Mouse (Mus musculus) left cerebral cortex, postnatal 14 days (tissue): ENCODE measurements at regions not wholly inside any gene's neighbourhood (a gene's known extent, or its start where the extent isn't known, plus 50 kb on each side); places are given as distances from the start of the nearest gene placed in this dataset.
A peak's percentile ranks its signal among the peaks of the same experiment; 100 is the strongest.

Experiments used
- DNase-seq, 2 experiments: peaks; one replicate each; pipeline ENCODE4 v3.0.0; 2021 to 2022; ENCODE audit warnings: low spot score in 2 of 2, mixed read lengths in 1 of 2
- intact Hi-C: fragments of 180-260 bp; cut with DNase I; formaldehyde crosslinking; loops from one replicate; pipeline ENCODE4 v1.15.1; 2025

DNA sequence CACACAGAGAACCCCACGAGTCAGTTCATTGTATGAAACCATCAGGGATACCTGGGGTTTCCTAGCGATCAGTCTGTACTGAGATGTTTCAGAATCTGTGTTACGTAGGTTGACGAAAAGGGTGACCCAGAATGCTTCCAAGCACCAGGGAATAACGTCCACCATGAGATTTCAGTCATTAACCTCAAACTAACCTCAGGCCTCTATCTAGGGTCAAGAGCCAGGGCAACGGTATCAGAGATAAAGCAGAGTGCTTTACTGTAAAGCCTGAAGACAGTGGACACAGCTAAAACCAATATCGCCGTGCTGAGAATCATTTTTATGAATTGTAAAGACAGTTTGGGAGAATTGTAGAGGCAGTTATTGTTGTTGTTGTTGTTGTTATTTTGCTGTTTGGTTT lies 52.9 kb upstream of the Errfi1 start:
- intact Hi-C loops = no loop called here
- DNase-seq = no peak

DNA sequence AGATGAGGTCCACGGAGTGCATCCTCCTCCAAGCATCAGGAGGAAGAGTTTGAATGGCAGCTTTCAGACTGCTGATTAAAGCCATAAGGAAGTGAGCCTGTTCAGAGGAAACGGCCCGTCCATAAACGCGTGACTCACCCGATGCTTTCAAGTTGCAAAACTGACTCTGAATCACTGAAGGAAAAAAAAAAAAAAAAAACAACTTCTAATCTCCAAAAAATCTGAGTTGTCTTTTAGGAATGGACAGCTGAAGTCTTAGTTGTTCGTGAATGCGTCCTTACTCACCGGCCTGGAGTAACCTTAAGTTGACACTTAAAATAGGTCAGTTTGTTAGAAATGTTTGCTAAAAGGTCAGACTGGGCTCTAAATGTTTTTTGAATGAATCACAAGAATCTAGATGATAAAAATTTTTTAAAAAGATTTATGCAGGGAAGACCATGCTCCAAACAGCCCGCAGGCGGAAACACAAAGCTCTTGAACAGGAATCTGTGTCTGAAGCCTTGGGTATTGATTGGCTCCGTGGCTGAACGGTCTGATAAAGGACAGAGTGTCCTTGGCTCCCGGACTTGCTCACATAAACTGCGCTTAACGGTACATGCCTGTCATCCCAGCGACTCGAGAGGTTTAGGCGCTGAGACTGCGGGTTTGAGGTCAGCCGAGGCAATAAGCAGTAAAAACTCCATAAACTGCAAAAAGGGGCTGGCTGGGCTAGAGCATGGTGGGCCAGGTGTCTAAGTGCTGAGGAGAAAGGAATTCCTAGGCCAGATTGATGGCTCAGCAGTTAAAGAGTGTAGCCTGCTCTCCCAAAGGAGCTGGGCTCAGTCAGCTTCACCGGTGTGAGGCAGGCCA lies 53.9 kb upstream of the Errfi1 start:
- intact Hi-C loops = no loop called here
- no peak for DNase-seq

DNA sequence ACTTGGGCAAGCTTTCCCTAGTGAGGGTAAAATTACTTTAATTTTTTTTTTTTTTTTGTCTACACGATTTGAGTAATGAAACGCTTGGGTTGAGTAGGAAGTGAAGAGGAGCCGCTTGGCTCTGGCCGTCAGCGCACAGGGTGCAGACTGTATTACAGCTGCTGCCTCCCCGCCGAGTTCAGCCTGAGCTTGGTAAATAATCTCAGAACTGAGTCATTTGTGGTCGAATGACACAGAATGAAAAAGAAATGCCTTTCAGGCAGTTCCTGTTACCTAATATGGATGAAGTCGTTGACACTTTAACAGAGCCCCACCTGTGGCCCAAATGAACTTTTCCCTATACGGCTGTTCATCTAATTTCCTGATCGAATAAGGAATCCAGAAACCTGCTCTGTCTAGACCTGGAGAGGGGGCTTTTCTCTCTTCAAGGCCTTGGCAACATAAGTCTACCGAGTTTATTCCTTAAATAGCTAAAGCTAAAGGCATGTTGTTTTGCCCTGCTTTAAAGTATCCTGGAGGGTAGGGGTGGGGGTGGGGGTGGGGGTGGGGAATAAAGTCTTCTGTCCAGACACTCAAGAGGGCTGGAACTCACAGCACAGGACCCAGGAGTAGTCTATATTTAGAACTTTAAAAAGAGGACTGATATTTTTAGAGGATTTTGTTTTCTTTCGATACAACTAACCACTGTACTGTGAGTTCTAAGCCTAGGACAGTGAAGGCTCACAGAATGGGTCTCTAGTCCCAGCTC lies 54.8 kb upstream of the Errfi1 start:
- no peak for DNase-seq
- intact Hi-C loops = no loop called here

GRCm38 (mm10) chr4:150798281-150798680 lies 55.4 kb upstream of the Errfi1 start:
- intact Hi-C loops = no loop called here
- no peak for DNase-seq

GRCm38 (mm10) chr4:150797057-150797456 lies 56.7 kb upstream of the Errfi1 start:
- intact Hi-C loops = no loop called here
- DNase-seq = no peak

DNA sequence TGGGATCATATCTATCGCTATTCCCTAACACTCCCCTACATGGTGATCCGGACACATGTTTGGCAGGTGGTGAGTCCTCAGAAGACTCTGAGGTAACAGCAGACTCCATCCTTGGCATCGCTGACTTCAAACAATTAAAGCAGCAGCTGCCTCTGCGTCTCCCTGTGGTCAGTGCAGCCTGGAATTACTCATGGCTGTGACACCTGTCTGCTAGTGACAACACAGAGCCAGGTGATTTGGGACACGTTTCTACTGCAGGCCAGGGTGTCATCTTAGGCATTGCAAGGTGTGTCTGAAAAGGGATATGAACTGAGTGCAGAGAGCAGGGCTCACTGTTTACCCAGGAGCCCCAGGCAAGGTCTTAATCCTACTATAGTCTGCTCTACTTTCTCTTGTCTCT lies 58.8 kb upstream of the Errfi1 start:
- intact Hi-C loops = no loop called here
- no peak for DNase-seq

DNA sequence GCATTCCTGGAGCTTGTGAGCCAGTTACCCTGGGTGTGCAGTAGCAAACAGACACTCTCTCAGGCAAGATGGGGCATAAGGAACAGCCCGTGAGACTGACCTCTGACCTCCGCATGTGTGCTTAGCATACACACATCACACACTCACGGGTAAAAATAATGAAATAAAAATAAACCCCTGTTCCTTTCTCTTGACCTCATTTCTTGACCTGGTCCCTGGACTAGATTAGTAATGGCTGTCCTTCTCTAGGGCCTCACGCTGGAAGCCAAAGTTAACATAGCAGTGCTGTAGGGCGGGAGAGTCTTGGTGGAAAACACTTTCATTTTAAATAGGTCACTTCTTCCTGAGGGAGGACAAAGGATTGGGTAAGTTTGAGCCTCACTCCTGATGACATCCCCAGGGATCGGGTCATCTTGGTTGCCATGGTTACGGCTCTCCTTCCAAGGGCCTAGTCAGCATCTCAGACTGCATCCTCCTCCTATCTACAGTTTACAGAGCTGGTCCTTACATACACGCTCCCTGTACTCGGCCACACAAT lies 59.4 kb upstream of the Errfi1 start:
- DNase-seq = no peak
- intact Hi-C loops = no loop called here

DNA sequence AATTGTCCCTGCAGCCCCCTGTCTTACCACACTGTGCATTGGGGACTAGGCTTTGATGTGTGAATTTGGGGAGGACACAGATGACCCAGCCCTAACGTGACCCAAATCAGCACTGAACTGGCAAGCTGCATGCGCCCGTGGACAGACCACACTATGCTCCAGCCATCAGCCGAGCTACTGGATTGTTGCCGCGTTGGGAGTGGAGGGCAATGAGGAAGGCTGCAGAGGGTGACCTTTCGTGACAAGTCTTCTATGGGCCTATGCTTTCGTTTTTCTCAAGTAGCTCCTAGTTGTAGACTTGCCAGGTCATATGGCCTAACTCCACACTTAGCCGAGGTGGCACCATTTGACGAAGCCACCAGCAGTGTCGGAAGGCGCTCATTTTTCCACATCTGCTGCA lies 60.6 kb upstream of the Errfi1 start:
- intact Hi-C loops = no loop called here
- DNase-seq = no peak

- no peak for DNase-seq
- intact Hi-C loops = no loop called here
Observed at GRCm38 (mm10) chr4:150789166-150789565, 64.6 kb upstream of the Errfi1 start.

- DNase-seq = no peak
- intact Hi-C loops = no loop called here
Observed at GRCm38 (mm10) chr4:150787113-150787512, 66.6 kb upstream of the Errfi1 start.

GRCm38 (mm10) chr4:150786651-150787050 lies 67.1 kb upstream of the Errfi1 start:
- intact Hi-C loops = no loop called here
- no peak for DNase-seq

DNA sequence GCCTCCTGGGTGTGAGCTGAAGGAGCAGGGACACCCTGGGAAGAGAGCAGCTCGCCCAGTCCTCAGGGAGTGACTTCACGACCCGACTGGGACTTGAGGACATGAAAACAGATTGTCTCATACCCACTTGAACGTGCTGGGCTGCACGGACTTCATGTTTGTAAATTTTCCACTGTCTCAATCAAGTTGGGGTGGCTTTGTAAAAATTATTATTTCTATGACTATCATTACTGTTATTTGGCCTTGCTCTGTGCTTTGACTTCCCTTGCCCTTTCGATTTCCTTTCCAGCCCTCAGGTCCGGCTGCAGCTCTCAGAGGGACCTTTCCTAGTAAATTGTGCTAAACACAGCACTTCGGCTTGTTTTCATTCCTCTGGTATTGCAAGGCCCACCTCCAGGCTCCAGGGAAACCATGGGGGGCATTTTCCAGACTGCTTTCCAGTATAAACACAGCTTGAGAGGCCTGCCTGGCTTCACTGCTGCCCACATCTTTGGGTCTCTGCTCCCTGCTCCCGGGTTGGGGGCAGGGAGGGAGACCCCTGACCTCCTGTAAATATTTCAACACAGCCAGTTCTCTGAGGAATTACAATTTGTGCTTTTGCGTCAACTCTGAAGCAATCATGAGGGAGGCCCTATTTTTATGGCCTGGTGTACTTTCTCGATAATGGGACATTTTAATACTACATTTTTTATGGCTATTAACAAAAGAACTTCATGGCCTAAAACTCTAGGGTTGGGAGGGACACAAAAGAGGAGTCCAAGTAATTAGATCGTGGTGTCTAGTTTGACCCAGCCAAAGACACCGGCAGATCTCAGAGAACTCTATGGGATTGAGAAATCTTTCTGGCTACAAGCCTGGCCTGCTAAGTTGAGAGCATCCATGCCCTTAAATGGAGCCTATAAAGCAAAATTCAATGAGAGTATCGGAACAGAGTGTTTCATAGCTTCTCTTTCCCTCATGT lies 68.9 kb upstream of the Errfi1 start:
- intact Hi-C loops = no loop called here
- DNase-seq = peak in 1 of 2 experiments; percentile 19

DNA sequence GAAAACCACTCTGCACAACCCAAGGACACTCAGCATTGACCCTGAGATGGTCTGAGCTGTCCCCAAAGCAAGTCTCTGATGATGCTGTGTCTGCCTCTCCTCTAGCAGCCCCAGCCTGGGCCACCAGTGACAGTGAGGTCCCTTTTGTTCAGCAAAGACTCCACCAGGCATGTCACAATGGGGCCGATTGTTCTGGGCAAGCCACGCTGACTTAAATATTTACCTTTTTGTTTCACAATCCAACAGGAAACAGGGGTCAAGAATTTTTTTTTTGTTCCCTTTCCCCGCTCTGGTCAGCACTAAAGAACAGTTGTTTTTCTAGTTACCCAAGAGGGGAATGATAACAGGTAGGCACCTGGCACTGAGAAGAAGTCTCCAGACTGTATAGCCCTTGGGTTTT lies 72.4 kb upstream of the Errfi1 start:
- no peak for DNase-seq
- intact Hi-C loops = no loop called here

GRCm38 (mm10) chr4:150779340-150779739 lies 74.4 kb upstream of the Errfi1 start:
- no peak for DNase-seq
- intact Hi-C loops = no loop called here

- no peak for DNase-seq
- intact Hi-C loops = no loop called here
Observed at GRCm38 (mm10) chr4:150778683-150779082, 75.0 kb upstream of the Errfi1 start.

GRCm38 (mm10) chr4:150775695-150776521 lies 77.8 kb upstream of the Errfi1 start:
- DNase-seq = no peak
- intact Hi-C loops = no loop called here

DNA sequence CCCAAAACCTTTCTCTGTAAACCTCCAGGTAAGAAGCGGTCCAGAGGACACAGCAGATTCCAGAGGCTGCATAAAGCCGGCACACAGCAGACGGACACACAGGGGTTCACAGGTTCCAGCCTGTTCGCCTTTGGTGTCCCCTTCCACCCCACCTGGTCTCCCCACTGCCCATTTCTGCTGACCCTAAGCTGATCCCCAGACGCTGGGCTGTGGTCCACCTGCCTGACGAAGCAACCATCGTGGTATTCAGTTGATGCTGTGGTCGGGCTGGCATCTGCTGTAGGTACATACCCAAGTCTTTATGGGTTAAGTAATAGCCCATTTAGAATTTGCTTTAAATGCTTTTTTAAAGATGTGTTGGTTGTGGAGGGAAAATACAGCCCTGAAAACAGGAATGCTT lies 78.4 kb upstream of the Errfi1 start:
- no peak for DNase-seq
- intact Hi-C loops = no loop called here

GRCm38 (mm10) chr4:150774289-150774914 lies 79.3 kb upstream of the Errfi1 start:
- intact Hi-C loops = no loop called here
- no peak for DNase-seq
